Mouse (Mus musculus) Muller cell, postnatal 12 days (primary cell): ENCODE results near the gene Itgal.
"Not testable (repeated sequence)": the region's sequence is repeated elsewhere in the genome, so short reads cannot be mapped to it uniquely, and the experiment has no call there.

Experiments used
- DNase-seq: peaks from one replicate; pipeline ENCODE4 v3.0.0-alpha.2; 2015; ENCODE audit errors: inconsistent ontology term

The Itgal gene

DNA sequence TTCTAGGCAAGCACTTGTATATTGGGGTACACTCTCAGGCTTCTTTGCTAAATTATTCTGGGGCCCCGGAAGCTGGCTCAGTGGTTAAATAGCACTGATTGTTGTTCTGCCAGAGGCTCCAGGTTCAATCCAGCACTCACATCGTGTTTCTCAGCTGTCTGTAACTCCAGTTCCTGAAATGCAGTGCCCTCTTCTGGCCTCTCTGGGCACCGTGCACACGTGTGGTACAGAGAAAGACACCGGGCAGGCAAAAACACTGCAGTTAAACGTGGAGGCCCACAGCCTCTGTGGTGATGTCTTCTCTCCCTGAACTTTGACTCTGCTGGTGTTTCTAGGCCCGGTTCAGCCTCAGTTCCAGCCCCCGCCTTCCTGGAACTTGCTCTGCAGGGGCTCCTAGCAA, 17.7 kb upstream of the Itgal start:
- DNase-seq = peak; percentile 26

DNA sequence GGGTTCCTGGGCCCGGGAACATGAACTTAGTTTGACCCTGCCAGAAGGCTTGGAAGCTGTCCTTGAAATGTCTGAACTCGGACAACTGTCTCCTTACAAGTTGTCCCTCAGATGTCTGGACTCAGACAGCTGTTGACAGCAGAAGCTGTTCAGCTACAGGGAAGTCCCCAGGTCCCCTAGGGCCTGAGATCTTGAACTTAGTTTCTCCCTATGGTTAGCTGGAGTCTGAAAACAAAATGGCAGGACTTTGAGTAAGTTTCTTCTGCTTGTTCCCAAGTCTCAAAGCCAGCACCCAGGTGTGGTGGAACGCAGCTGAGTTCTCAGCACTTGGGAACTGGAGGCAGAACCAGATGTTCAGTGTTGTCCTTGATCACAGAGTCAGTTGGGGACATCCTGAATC, 16.0 kb upstream of the Itgal start:
- no peak for DNase-seq

GRCm38 (mm10) chr7:127281114-127281513, 14.9 kb upstream of the Itgal start:
- no peak for DNase-seq

DNA sequence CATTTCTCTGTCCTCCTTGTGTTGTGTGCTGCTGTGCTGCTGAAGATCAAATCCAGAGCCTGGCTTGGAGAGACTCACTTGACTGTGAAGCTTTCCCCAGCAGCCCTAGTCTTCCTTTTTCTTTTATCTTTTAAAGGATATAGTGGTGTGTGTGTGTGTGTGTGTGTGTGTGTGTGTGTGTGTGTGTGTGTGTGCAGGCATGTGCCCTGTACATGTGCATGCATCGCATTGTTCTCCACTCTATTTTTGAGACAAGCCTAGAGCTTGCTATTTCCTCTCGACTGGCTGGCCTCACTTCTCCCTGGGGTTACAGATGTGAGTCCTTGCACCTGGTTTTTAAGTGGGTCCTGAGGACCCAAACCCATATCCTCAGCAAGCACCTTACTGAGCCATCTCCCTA, 13.9 kb upstream of the Itgal start:
- DNase-seq = no peak

- no peak for DNase-seq
These were observed 10.9 kb upstream of the Itgal start for GRCm38 (mm10) chr7:127285154-127285553.

DNA sequence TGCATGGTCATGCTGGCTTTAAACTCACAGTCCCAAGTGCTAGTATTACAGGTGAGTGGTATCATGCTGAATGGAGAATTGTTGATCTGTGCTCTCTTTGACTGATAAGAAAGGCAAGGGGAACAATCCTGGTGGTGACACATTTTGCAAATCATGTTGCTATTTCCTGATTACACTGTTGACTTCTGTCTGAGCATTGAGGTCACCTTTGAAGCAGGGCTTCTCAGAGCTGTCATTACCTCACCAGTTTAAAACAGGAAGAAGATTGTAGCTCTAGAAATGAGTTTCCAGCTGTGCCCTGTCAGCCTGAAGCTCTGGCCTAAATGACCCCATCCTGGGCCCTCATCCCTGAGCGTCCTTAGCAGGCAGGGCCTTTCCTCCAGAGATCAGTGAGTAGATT, 8.1 kb upstream of the Itgal start:
- no peak for DNase-seq

GRCm38 (mm10) chr7:127289306-127289705, 6.8 kb upstream of the Itgal start:
- no peak for DNase-seq

DNA sequence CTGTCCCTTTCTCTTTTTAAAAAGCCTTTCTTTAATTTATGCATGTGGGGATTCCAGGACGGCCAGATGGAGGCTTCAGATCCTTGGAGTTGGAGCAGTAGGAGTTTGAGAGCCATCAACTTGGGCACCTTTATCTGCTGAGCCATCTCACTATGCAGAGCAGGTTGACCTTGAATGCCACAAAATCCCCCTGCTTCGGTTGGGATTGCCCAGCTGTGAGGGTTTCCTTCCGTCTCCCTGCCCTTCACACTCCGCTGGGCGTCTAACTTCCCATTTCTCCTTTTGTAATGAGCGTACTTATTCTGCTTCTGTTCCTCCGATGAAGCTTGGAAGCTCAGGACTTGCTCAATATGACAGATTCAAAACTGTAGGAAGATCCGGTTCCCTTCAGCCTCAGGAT, 5.9 kb upstream of the Itgal start:
- peak; percentile 23 for DNase-seq

GRCm38 (mm10) chr7:127296786-127297555, 911 bp downstream of the Itgal start:
- no peak for DNase-seq

DNA sequence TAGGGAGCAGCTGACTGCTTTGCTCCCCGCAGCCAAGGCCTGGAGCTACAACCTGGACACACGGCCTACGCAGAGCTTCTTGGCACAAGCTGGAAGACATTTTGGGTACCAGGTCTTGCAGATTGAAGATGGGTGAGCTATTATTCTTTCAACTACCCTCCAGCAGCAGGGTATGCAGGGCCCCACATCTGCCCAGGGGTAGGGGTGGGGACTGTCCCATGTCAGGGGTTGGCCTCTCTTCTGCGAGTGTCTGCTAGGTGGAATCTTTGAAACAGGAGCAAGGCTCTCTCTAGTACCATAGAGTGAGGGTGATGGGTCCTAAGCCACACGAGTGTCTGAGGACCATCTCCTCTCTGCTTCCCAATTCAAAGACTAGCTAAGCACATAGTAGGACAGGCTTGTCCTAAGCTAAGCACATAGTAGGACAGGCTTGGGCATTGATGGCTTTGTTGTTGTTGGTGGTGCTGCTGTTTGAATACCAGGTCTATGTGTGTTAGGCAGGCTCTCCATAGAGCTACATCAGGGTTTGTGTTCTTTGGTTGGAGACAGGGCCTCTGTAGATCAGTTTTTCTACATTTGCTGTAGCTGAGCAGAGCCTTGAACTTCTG, 1.6 kb downstream of the Itgal start:
- DNase-seq = no peak

- no peak for DNase-seq
These were observed 12.4 kb downstream of the Itgal start for GRCm38 (mm10) chr7:127308431-127308830.

DNA sequence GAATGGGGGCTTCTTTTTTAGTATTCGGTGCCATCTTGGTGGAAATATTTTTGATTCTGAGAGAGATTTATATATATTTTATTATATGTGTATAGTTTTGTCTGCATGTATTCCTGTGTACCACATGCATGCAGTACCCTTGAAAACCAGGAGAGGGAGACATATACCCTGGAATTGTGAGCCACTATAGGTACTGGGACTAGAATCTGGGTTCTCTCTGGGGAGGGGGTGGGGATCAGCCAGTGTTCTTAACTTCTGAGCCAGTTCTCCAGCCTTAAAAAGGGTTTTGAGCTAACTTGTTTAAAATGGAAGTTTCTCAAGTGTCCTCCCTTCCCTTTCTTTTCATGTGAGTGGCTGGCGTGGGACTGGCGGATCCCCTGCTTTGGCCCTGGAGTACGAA, 12.8 kb downstream of the Itgal start:
- DNase-seq = peak; percentile 50

DNA sequence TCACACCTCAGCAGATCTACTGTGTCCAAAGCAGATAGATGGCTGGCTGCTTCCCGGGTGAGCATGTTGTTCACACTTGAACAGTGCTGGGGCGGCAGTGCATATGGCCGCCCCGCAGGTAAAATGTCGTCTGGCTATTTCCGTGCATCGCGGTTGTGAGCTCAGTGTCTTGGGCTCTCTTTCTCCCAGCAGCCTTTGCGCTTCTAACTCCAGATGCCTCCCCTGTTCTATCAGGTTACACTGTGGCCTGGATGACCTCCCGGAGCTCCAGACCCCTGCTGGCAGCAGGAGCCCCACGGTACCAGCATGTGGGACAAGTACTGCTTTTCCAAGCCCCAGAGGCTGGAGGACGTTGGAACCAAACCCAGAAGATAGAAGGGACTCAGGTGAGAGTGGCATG, 13.9 kb downstream of the Itgal start:
- DNase-seq = no peak

- DNase-seq = no peak
These were observed 17.9 kb downstream of the Itgal start for GRCm38 (mm10) chr7:127313912-127314311.

DNA sequence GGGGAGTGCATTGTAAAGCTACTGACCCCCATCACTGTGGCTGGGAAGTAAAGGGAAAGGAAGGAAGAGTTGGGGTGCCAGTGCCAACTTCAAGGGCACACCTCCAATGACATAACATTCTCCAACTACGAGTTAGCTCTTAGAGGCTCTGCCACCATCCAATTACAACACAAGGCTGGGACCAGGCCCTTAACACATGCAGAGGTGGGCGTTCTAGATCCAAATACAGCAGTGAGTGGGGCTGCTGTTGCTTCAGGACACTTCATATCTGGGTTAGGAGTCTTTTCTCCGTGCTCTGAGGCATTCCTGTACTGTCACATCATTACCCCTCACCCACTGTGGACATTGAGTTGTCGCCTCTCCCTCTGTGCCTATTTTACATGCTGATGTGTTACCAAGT, 25.0 kb downstream of the Itgal start:
- DNase-seq = no peak

DNA sequence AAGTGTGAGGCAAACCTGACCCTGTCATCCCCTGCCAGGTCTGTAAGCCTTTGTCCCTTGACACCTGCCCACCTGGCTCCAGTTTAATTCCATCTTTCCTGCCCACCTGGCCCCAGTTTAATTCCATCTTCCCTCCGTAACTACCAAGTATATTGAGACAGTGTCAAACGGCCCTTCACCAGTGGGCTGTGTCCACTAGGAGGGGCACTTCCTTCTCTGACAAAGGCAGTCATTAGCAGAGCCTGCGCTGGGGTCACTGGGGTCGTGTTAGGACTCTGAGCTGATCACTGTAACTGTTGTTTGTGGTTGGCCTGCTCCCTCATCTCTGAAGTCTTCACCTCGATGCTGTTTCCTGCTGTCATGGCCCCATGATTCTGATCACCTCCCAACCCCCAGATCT, 26.0 kb downstream of the Itgal start:
- no peak for DNase-seq

GRCm38 (mm10) chr7:127324944-127325343, 28.9 kb downstream of the Itgal start:
- DNase-seq = no peak

DNA sequence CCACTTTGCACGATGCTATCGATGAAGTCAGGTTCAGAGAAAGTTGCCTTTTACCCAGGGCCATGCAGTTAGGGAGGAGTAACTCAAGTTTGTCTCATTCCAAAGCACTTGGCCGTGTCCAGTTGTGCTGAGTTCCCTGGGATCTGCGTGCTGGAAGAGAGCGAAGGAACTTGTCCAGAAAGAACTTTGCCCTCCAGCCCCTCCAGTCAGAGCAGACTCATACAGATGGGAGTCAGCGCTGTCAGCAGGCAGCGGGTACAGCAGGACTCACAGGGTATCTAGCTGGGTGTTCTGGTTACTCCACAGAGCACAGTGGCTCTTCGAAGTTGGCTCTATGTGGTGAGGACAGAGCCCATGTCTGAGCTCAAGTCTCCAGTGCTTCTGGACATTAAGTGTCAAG, 29.5 kb downstream of the Itgal start:
- no peak for DNase-seq

DNA sequence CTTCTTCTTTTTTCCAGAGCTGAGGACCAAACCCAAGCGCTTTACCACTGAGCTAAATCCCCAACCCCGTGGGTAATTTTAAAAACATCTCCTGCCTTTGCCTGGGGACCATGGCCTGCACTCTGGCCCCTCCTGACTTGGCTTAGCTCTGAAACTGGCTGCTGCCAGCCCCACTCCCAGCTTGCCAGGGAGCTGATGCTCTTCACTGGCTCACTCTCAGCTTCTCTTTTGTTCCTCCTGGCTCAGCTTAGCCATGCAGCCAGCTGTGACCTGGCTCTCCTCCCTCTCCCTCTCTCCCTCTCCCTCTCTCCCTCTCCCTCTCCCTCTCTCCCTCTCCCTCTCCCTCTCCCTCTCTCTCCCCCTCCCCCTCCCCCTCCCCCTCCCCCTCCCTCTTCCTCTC, 30.6 kb downstream of the Itgal start:
- DNase-seq = peak; percentile 73

- no peak for DNase-seq
These were observed 37.2 kb downstream of the Itgal start for GRCm38 (mm10) chr7:127333240-127333639.

DNA sequence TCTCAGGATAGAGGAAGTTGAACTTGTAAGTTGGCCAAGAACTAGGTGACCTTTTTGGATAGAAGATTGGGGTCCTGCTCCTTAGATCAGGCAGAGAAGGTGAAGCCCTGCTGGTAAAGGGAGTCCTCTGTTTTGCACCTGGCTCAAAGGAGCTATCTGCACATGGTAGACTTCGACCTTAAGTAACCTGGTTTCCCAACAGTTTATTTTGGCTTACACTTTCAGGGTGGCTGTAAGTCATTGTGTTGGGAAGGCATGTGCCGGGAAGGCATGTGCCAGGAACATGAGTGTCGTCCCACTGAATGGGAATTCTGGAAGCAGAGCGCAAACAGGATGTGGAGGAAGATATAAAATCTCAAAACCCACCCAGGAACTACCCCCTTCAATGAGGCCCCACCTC, 39.5 kb downstream of the Itgal start:
- DNase-seq = no peak

- DNase-seq = no peak
These were observed 41.6 kb downstream of the Itgal start for GRCm38 (mm10) chr7:127337636-127338035.

- no peak for DNase-seq
These were observed 45.3 kb downstream of the Itgal start for GRCm38 (mm10) chr7:127341356-127341755.

DNA sequence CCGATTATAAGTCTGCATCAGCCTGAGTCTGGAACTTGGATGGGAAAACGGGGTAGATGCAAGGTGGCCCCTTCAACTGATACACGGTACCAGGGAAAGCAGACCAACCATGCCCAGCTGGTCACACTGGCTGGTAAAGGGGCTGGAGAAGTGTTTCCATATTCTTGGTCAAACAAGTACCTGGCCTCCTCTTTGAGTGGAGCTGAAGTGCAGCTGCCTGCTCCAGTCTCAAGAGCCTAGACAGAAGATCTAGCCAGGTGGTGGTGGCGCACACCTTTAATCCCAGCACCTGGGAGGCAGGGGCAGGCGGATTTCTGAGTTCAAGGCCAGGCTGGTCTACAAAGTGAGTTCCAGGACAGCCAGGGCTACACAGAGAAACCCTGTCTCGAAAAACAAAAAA, 45.8 kb downstream of the Itgal start:
- not testable (repeated sequence) for DNase-seq
